Mouse (Mus musculus) embryonic facial prominence, embryonic 14.5 days (tissue): ENCODE measurements around the gene Ptpre. TPM values are rescaled to one million over a fixed set of nuclear protein-coding genes. Genes with fewer than 3 reads are reported as not detected.
A peak's percentile ranks its signal among the peaks of the same experiment; 100 is the strongest.
"Not testable (repeated sequence)": the region's sequence is repeated elsewhere in the genome, so short reads cannot be mapped to it uniquely, and the experiment has no call there.

ENCODE experiments used
- ATAC-seq: fragments of 200-750 bp; cut with Nextera tagmentation; 2 replicates; pipeline ENCODE4 v1.8.0; 2017; ENCODE audit warnings: low read depth, moderate number of reproducible peaks, moderate TSS enrichment
- DNase-seq: peaks from one replicate; pipeline ENCODE4 v3.0.0-alpha.2; 2015; ENCODE audit warnings: low spot score
- H3K27ac ChIP-seq: fragments of 300-500 bp; sonication (generic); replicated peaks from 2 replicates; pipeline ENCODE4 v1.5.1; 2014; ENCODE audit warnings: low read depth, mild to moderate bottlenecking, low read length, moderate library complexity
- H3K27me3 ChIP-seq: fragments of 300-500 bp; sonication (generic); replicated peaks from 2 replicates; pipeline ENCODE4 v1.6.1; 2014; ENCODE audit warnings: low read length; ENCODE audit not compliant: control insufficient read depth, insufficient read depth
- H3K36me3 ChIP-seq: fragments of 300-500 bp; sonication (generic); 2 replicates; pipeline ENCODE4 v1.6.1; 2014; ENCODE audit warnings: low read length, mixed read lengths; ENCODE audit not compliant: control insufficient read depth, insufficient read depth
- H3K4me1 ChIP-seq: fragments of 300-500 bp; sonication (generic); 2 replicates; pipeline ENCODE4 v1.6.1; 2014; ENCODE audit warnings: antibody characterized with exemption, low read length; ENCODE audit not compliant: control insufficient read depth, insufficient read depth
- H3K4me2 ChIP-seq: fragments of 300-500 bp; sonication (generic); 2 replicates; pipeline ENCODE4 v1.6.1; 2014; ENCODE audit warnings: low read depth, mild to moderate bottlenecking, low read length, moderate library complexity, mixed read lengths
- H3K4me3 ChIP-seq: fragments of 300-500 bp; sonication (generic); 2 replicates; pipeline ENCODE4 v1.5.1; 2014; ENCODE audit warnings: low read depth, mild to moderate bottlenecking, low read length
- H3K9ac ChIP-seq: fragments of 300-500 bp; sonication (generic); 2 replicates; pipeline ENCODE4 v1.6.1; 2014; ENCODE audit warnings: low read depth, mild to moderate bottlenecking, low read length, moderate library complexity, mixed read lengths
- H3K9me3 ChIP-seq: fragments of 300-500 bp; sonication (generic); 2 replicates; pipeline ENCODE4 v1.6.1; 2016; ENCODE audit warnings: low read length; ENCODE audit not compliant: control insufficient read depth
- WGBS: fragments of 180-500 bp; shearing (Covaris S2); extraction: QIAGEN DNeasy Blood & Tissue Kit; methylation state at CpG from one replicate; pipeline ENCODE4 v1.1.7; 2014; 5-methylcytosine and 5-hydroxymethylcytosine counted together
- polyA plus RNA-seq: library from polyadenylated mRNA; unstranded; fragments of >200 nt; fragmentation: Nextera tagmentation; extraction: Ambion mirVana; gene quantifications from 2 replicates; pipeline ENCODE4 v1.2.1, GENCODE M21; 2014

The Ptpre gene
- polyA plus RNA-seq, 1 experiment from 2014 or later = 4.1 TPM

DNA sequence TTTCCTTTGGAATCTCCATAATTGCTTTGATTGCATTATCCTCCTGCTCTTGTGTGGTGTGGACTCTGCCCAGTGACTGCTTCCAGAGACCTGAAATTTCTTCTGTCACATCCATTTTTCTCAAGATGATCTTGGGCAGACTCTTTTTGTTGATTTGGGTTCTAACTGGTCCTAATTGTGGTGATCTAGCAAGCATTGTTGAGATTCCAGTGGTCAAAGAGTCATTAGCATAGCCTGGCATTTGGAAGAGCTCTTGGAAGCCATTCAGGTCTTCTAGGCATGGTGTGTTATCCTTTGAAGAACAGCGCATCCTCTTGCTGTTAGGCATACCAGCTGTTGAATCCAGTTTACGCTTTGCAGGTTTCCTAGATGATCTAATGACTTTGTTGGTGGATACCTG lies 161.1 kb downstream of the Ptpre start:
- no peak for ATAC-seq
- no peak for DNase-seq
- peaks cover 94% of the 10 kb centered on the region for H3K36me3 ChIP-seq
- H3K27ac ChIP-seq = no peak overlapping the region
- no peaks in the 10 kb centered on the region for H3K9me3 ChIP-seq
- H3K4me2 ChIP-seq = no peak overlapping the region
- no peaks in the 10 kb centered on the region for H3K4me1 ChIP-seq
- no peak overlapping the region for H3K4me3 ChIP-seq
- H3K27me3 ChIP-seq = no peaks in the 10 kb centered on the region
- H3K9ac ChIP-seq = no peak overlapping the region
- 98% methylated on average over 2 of the region's 2 CpGs for WGBS

GRCm38 (mm10) chr7:135699351-135699750 lies 162.1 kb downstream of the Ptpre start:
- DNase-seq = not testable (repeated sequence)

GRCm38 (mm10) chr7:135703600-135704148 lies 166.4 kb downstream of the Ptpre start:
- Histone ChIP-seq H3K4me2 (no peak overlapping the region), H3K4me3 (no peak overlapping the region), H3K4me1 (no peaks in the 10 kb centered on the region), H3K36me3 (peaks cover 96% of the 10 kb centered on the region), H3K9me3 (no peaks in the 10 kb centered on the region), H3K9ac (no peak overlapping the region), H3K27me3 (no peaks in the 10 kb centered on the region), H3K27ac (no peak overlapping the region)
- ATAC-seq (no peak), DNase-seq (no peak)
- WGBS = 92% methylated on average over 9 of the region's 9 CpGs

More at GRCm38 (mm10) chr7:135699351-135699750, 162.1 kb downstream of the Ptpre start:
- not testable (repeated sequence) for H3K4me2 ChIP-seq, H3K4me3 ChIP-seq, H3K27me3 ChIP-seq, H3K9ac ChIP-seq, ATAC-seq, H3K27ac ChIP-seq, H3K4me1 ChIP-seq, H3K9me3 ChIP-seq
- peaks cover 96% of the 10 kb centered on the region for H3K36me3 ChIP-seq
- WGBS = 79% methylated on average over 6 of the region's 6 CpGs

- 92% methylated on average over 8 of the region's 8 CpGs for WGBS
- peaks cover 96% of the 10 kb centered on the region for H3K36me3 ChIP-seq
- ATAC-seq = no peak
Observed at GRCm38 (mm10) chr7:135704251-135704650, 167.0 kb downstream of the Ptpre start.

GRCm38 (mm10) chr7:135705083-135705482 lies 167.8 kb downstream of the Ptpre start:
- no peaks in the 10 kb centered on the region for H3K27me3 ChIP-seq
- H3K4me2 ChIP-seq = no peak overlapping the region
- ATAC-seq (no peak), DNase-seq (no peak)
- no peak overlapping the region for H3K9ac ChIP-seq
- no peak overlapping the region for H3K27ac ChIP-seq
- peaks cover 93% of the 10 kb centered on the region for H3K36me3 ChIP-seq
- H3K9me3 ChIP-seq = no peaks in the 10 kb centered on the region
- WGBS = 100% methylated on average over 1 of the region's 1 CpGs
- H3K4me3 ChIP-seq = no peak overlapping the region
- H3K4me1 ChIP-seq = no peaks in the 10 kb centered on the region

More at GRCm38 (mm10) chr7:135704251-135704650, 167.0 kb downstream of the Ptpre start:
- Histone ChIP-seq H3K4me3 (no peak overlapping the region), H3K4me2 (no peak overlapping the region), H3K9me3 (no peaks in the 10 kb centered on the region), H3K27me3 (no peaks in the 10 kb centered on the region), H3K27ac (no peak overlapping the region), H3K9ac (no peak overlapping the region), H3K4me1 (no peaks in the 10 kb centered on the region)
- DNase-seq = no peak

- no peak overlapping the region for H3K4me2 ChIP-seq
- no peak overlapping the region for H3K4me3 ChIP-seq
- H3K27me3 ChIP-seq = no peaks in the 10 kb centered on the region
- no peaks in the 10 kb centered on the region for H3K9me3 ChIP-seq
- no peak overlapping the region for H3K9ac ChIP-seq
- H3K36me3 ChIP-seq = peaks cover 86% of the 10 kb centered on the region
- DNase-seq = no peak
- H3K27ac ChIP-seq = no peak overlapping the region
- no peak for ATAC-seq
- no peaks in the 10 kb centered on the region for H3K4me1 ChIP-seq
- WGBS = 87% methylated on average over 6 of the region's 6 CpGs
Observed at GRCm38 (mm10) chr7:135705753-135706152, 168.5 kb downstream of the Ptpre start.

DNA sequence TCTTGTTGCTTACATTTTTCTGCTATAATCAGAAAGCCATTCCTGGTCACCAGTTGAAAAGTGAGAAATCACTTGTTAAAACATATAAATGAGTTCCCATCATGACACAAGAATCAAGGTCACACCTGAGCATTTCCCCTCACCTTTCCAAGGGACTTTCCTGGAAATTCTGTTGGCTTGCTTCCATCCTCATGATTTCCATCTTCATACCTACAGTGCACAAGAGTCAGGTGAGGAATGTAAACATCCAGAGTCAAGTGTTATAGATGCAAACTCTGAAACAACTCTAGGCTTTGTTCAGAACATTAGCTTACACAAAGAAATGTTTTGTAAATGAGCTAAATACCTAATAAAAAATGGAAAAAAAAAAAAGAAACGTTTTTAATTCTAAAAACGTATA lies 173.4 kb downstream of the Ptpre start:
- no peak for DNase-seq
- no peaks in the 10 kb centered on the region for H3K9me3 ChIP-seq
- no peak overlapping the region for H3K4me3 ChIP-seq
- ATAC-seq = no peak
- no peak overlapping the region for H3K27ac ChIP-seq
- H3K27me3 ChIP-seq = no peaks in the 10 kb centered on the region
- H3K9ac ChIP-seq = no peak overlapping the region
- H3K36me3 ChIP-seq = peaks cover 40% of the 10 kb centered on the region
- WGBS = 81% methylated on average over 2 of the region's 2 CpGs
- H3K4me2 ChIP-seq = no peak overlapping the region
- peaks cover 18% of the 10 kb centered on the region; the same call in 1 of the 2 replicates for H3K4me1 ChIP-seq

DNA sequence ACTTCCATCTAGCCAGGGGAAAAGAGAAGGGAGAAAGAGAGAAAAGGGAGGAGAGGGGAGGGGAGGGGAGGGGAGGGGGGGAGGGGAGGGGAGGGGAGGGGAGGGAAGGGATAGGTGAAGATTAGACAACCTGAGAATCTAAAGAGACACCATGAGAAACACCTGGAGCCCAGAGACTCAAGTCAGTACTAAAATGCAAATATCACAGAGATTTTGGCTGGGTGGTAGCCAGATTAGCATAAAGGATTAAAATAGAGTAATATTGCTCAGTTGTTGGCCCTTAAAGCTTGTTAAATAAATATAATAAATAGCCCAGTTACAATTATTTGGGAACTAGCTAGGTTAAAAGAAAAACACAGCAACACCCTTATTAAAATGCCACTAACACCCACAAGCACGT lies 175.3 kb downstream of the Ptpre start:
- no peak for ATAC-seq
- Histone ChIP-seq H3K36me3 (peaks cover 22% of the 10 kb centered on the region), H3K4me3 (no peak overlapping the region), H3K27me3 (no peaks in the 10 kb centered on the region), H3K9ac (no peak overlapping the region), H3K4me2 (peak overlapping the region; percentile 85; the same call in 1 of the 2 replicates), H3K9me3 (no peaks in the 10 kb centered on the region), H3K4me1 (peaks cover 22% of the 10 kb centered on the region), H3K27ac (no peak overlapping the region)
- WGBS = 92% methylated on average over 1 of the region's 1 CpGs
- no peak for DNase-seq

GRCm38 (mm10) chr7:135713326-135713725 lies 176.0 kb downstream of the Ptpre start:
- peak overlapping the region; percentile 85 for H3K4me2 ChIP-seq
- no peak for DNase-seq
- H3K4me3 ChIP-seq = peak overlapping the region; percentile 88
- H3K4me1 ChIP-seq = peaks cover 22% of the 10 kb centered on the region
- ATAC-seq = no peak
- no peaks in the 10 kb centered on the region for H3K27me3 ChIP-seq
- H3K27ac ChIP-seq = no peak overlapping the region
- no peaks in the 10 kb centered on the region for H3K9me3 ChIP-seq
- H3K9ac ChIP-seq = 0 out of 2 replicates have a peak overlapping the region, but pooled peaks have one; percentile 27
- peaks cover 15% of the 10 kb centered on the region for H3K36me3 ChIP-seq
- 71% methylated on average over 8 of the region's 8 CpGs for WGBS
